Mouse (Mus musculus) layer of hippocampus, postnatal 14 days (tissue): ENCODE measurements around the gene Bcl7a. TPM values are rescaled to one million over a fixed set of nuclear protein-coding genes. Genes with fewer than 3 reads are reported as not detected.

ENCODE experiments used
- DNase-seq, 2 experiments: peaks; one replicate each; pipeline ENCODE4 v3.0.0; 2021 to 2022; ENCODE audit warnings: low spot score in 2 of 2, mixed read lengths in 1 of 2
- total RNA-seq, 2 experiments: library from RNA; stranded (reverse); gene quantifications; 2 replicates each; pipeline ENCODE4 v1.2.3; 2021

Gene Bcl7a
- total RNA-seq, 2 experiments from 2014 or later: 66.9 TPM

DNA sequence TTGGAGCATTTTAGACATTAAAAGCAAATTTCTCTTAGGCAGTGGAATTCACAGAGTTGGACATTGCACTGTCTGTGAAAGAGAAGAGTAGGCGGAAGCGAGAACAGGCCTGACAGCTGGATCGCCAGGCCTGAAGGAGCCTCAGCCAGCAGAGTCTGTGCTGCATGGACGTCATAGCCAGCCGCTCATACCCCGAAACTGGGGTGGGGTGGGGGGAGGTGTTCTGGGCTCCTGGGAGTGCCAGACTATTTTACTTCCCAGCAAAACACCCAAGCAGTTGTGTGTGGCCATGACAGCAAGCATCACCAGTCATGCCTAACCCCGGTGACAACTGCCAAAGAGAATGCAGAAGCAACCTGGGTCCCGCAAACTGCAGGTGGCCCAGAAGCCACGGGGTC, 16.9 kb upstream of the Bcl7a start:
- DNase-seq: peak in 1 of 2 experiments; percentile 20

- no peak for DNase-seq
Observed at GRCm38 (mm10) chr5:123327686-123328085, 15.9 kb upstream of the Bcl7a start.

- no peak for DNase-seq
Observed at GRCm38 (mm10) chr5:123333566-123333965, 10.1 kb upstream of the Bcl7a start.

- no peak for DNase-seq
Observed at GRCm38 (mm10) chr5:123336205-123336961, 7.3 kb upstream of the Bcl7a start.

GRCm38 (mm10) chr5:123338463-123338862, 5.2 kb upstream of the Bcl7a start:
- no peak for DNase-seq

DNA sequence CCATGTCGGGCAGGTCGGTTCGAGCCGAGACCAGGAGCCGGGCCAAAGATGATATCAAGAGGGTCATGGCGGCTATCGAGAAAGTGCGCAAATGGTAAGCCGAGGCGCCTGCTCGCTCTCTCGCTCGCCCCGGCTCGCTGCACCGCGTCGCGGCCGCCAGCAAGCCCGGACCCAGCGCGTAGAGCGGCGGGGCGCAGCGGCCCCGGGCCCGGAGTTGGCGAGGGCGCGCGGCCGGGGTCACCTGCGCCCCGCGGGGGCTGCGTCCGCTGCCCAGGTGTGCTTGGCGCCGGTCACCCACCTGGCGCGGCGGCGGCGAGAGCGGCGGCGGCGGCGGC, 961 bp downstream of the Bcl7a start:
- no peak for DNase-seq

- peak; percentile 44 to 57 for DNase-seq
Observed at GRCm38 (mm10) chr5:123344963-123345852, 1.6 kb downstream of the Bcl7a start.

- DNase-seq: peak; percentile 67 to 85
Observed at GRCm38 (mm10) chr5:123345853-123346654, 2.4 kb downstream of the Bcl7a start.

DNA sequence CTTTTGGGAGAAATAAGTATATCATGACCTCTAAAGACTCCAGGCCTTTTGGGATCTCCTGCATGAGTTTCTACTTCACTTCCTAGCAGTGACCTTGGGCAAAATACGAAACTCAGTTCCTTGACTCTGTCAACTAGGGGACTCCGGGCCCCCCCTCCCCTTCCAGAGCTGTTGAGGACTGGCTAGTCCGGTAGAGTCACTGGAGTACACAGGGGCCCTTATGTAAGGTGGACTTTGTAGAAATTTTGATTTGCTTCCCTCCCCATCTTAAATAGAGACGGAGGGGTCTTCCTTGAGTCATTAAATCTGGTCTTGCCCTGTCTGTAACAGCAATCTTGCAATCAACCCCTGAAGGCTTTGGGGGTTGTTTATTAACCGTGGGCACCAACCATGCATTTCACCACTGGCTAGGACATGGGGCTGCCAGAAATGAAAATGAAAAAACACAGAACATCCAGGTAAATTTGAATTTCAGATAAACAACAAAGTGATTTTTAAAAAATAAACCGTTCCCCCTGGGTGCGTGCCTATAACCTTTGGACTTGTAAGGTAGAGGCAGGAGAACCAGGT, 3.2 kb downstream of the Bcl7a start:
- DNase-seq: no peak

- DNase-seq: no peak
Observed at GRCm38 (mm10) chr5:123347985-123348384, 4.4 kb downstream of the Bcl7a start.

GRCm38 (mm10) chr5:123350386-123350785, 6.8 kb downstream of the Bcl7a start:
- DNase-seq: peak in 1 of 2 experiments; percentile 42

DNA sequence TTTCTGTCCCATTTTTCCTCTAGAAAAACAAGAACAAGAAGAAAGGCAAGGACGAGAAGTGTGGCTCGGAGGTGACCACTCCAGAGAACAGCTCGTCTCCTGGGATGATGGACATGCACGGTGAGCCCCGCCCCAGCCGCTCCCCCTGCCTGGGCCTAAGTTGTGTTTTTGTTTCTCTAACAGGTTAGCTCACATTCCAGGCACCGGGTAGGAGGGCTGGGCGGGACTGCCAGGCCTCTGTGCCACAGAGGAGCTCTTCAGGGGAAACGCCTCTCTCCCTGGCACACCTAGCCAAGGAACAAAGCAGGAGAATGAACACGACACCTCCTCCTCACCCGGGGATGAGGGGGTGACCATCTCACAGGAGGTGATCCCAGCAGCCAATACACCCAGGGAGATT, 12.3 kb downstream of the Bcl7a start:
- DNase-seq: no peak

GRCm38 (mm10) chr5:123357253-123357652, 13.6 kb downstream of the Bcl7a start:
- no peak for DNase-seq

GRCm38 (mm10) chr5:123359431-123359830, 15.8 kb downstream of the Bcl7a start:
- DNase-seq: no peak

- no peak for DNase-seq
Observed at GRCm38 (mm10) chr5:123362911-123363310, 19.3 kb downstream of the Bcl7a start.

DNA sequence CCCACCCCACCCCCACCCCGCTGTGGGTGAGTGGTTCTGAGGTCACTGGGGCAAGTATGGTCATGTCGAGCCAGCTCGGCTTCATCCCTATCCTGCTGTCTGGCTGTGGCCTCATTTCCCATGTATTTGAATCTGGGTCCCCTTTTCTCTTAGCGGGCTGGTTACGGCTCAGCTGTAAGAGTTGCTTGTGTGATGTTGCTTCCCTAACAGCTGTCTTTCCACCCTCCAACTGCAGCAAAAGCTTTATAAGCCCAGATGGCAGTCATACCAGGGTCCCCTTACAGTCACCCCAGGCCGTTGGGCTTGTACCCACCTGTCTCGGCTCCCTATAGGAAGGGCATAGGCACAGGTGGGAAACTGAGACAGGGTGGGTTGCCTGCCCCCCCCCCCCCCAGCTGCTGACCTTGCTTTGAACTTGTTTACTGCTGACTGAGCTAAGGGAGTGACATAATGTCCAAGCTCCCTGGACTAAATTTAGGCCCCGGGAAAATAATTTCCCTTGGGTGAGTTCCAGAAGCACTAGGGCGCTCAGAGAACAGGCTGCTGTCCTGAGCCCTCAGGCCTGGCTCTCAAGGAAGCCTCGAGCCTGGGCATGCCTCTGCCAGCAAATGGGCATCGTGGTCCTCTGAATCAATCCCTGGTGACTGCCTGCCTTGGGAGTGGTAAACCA, 20.8 kb downstream of the Bcl7a start:
- DNase-seq: no peak

- peak; percentile 42 to 57 for DNase-seq
Observed at GRCm38 (mm10) chr5:123368869-123369488, 25.3 kb downstream of the Bcl7a start.

GRCm38 (mm10) chr5:123370049-123370448, 26.4 kb downstream of the Bcl7a start:
- no peak for DNase-seq

GRCm38 (mm10) chr5:123375262-123375661, 31.6 kb downstream of the Bcl7a start:
- no peak for DNase-seq

DNA sequence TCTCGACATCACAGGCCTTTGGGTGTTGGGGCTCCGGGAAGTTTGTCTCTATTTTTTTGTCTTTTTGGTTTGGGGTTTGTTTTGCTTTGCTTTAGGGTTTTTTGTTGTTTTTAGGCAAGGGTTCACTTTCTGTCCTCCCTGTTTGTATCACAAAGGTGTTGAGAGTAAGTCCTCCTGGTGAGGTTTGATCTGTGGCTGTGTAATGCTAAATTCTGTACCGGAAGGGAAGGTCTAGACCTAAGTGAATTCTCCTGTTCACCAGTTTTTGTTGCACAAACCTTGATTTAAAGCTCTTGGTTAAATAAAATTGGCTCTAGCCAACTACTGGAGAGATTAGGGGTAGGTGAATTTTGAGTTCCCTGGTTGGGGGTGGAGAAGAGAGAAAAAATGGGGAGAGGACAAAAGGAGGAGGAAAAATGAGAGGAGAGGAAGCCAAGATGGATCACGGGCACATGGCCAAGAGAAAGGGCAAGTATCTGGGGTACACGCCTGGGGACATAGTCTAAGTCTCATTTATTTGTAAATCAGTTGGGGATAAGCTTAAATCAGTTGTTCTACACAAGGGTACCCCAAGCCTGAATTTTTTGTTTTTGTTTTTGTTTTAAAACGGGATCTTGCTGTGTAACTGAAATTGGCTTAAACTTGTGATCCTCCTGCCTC, 32.3 kb downstream of the Bcl7a start:
- no peak for DNase-seq
